Mouse (Mus musculus) C2C12 (cell line): ENCODE results near the gene Gm9833.

ENCODE experiments used
- CEBPB ChIP-seq: IDR thresholded peaks from one replicate; pipeline ENCODE4 v1.6.1; 2011; ENCODE audit warnings: low read depth, mild to moderate bottlenecking, control low read depth, moderate library complexity
- CTCF ChIP-seq: IDR thresholded peaks from one replicate; pipeline ENCODE4 v1.5.1; 2011; ENCODE audit not compliant: control insufficient read depth, insufficient read depth, insufficient read length
- MYOD1 ChIP-seq: IDR thresholded peaks from one replicate; pipeline ENCODE4 v1.6.1; 2011; ENCODE audit warnings: low read depth; ENCODE audit not compliant: control insufficient read depth, insufficient read length
- MYOG ChIP-seq: IDR thresholded peaks from one replicate; pipeline ENCODE4 v1.6.1; 2011; ENCODE audit not compliant: control insufficient read depth, insufficient read length; ENCODE audit errors: extremely low read depth
- USF1 ChIP-seq: IDR thresholded peaks from one replicate; pipeline ENCODE4 v1.6.1; 2011; ENCODE audit warnings: low read depth, mild to moderate bottlenecking, control low read depth, moderate library complexity

GRCm38 (mm10) chr3:10081911-10082541 is 5.9 kb upstream of the Gm9833 start:
- TF ChIP-seq MYOD1 (no peak), CTCF (no peak), USF1 (no peak), CEBPB (no peak), MYOG (no peak)
